Mouse (Mus musculus) MEL (cell line): ENCODE data around the gene Crim1. TPM values are rescaled to one million over a fixed set of nuclear protein-coding genes. Genes with fewer than 3 reads are reported as not detected.

Experiments used
- DNase-seq: peaks from one replicate; pipeline ENCODE4 v3.0.0; 2011; ENCODE audit warnings: low read depth, low spot score
- H3K27ac ChIP-seq: 2 replicates; pipeline ENCODE4 v1.5.1; 2012; ENCODE audit warnings: low read depth, mild to moderate bottlenecking, control low read depth, low read length, moderate library complexity; ENCODE audit not compliant: control insufficient read depth
- H3K27me3 ChIP-seq, 2 experiments: fragments of 150-350 bp in 1 of 2; sonication (generic) in 1 of 2; 2 replicates each; pipeline ENCODE4 v1.6.1; 2012; ENCODE audit warnings: low read length in 2 of 2, mild to moderate bottlenecking in 2 of 2, improper control_type of control experiment in 1 of 2, moderate library complexity in 1 of 2; ENCODE audit not compliant: insufficient read depth in 2 of 2, control insufficient read depth in 1 of 2
- H3K36me3 ChIP-seq, 2 experiments: 2 replicates each; pipeline ENCODE4 v1.6.1; 2012 to 2014; ENCODE audit warnings: low read length in 2 of 2, improper control_type of control experiment in 1 of 2, inconsistent platforms in 1 of 2, mild to moderate bottlenecking in 1 of 2; ENCODE audit not compliant: insufficient read depth in 2 of 2, control insufficient read depth in 1 of 2
- H3K4me1 ChIP-seq, 2 experiments: fragments of 150-350 bp in 1 of 2; sonication (generic) in 1 of 2; 2 replicates each; pipeline ENCODE4 v1.6.1; 2012; ENCODE audit warnings: low read length in 2 of 2, improper control_type of control experiment in 1 of 2, mild to moderate bottlenecking in 1 of 2; ENCODE audit not compliant: insufficient read depth in 2 of 2, control insufficient read depth in 1 of 2
- H3K4me3 ChIP-seq, 2 experiments: fragments of 150-350 bp in 1 of 2; sonication (generic) in 1 of 2; 2 replicates each; pipeline ENCODE4 v1.5.1; 2012; ENCODE audit warnings: low read depth in 2 of 2, low read length in 2 of 2, mild to moderate bottlenecking in 2 of 2, moderate library complexity in 2 of 2, control low read depth in 1 of 2, improper control_type of control experiment in 1 of 2; ENCODE audit not compliant: control insufficient read depth in 1 of 2, insufficient read depth in 1 of 2
- H3K79me2 ChIP-seq: 2 replicates; pipeline ENCODE4 v1.6.1; 2012; ENCODE audit warnings: mild to moderate bottlenecking, low read length, moderate library complexity; ENCODE audit not compliant: control insufficient read depth, poor library complexity, insufficient read depth
- H3K9ac ChIP-seq: 2 replicates; pipeline ENCODE4 v1.6.1; 2012; ENCODE audit warnings: low read depth, mild to moderate bottlenecking, control low read depth, low read length, moderate library complexity; ENCODE audit not compliant: control insufficient read depth, poor library complexity, severe bottlenecking
- H3K9me3 ChIP-seq: fragments of 150-350 bp; sonication (generic); replicated peaks from 2 replicates; pipeline ENCODE4 v1.6.1; 2012; ENCODE audit warnings: mild to moderate bottlenecking, low read length, improper control_type of control experiment, moderate library complexity; ENCODE audit not compliant: insufficient read depth
- CHD1 ChIP-seq: IDR thresholded peaks from 2 replicates; pipeline ENCODE4 v1.6.1; 2012; ENCODE audit warnings: low read depth, mild to moderate bottlenecking, inconsistent platforms, low read length, improper control_type of control experiment
- CHD2 ChIP-seq: IDR thresholded peaks from 2 replicates; pipeline ENCODE4 v1.6.1; 2011; ENCODE audit warnings: low read length, improper control_type of control experiment
- CTCF ChIP-seq, 3 experiments: IDR thresholded peaks in 2 of 3; conservative IDR thresholded peaks in 1 of 3; 2 replicates each; pipeline ENCODE4 v1.5.1; 2011 to 2012; ENCODE audit warnings: low read length in 3 of 3, low read depth in 2 of 3, mild to moderate bottlenecking in 2 of 3, improper control_type of control experiment in 1 of 3, inconsistent platforms in 1 of 3, mixed read lengths in 1 of 3, moderate library complexity in 1 of 3; ENCODE audit not compliant: control insufficient read depth in 1 of 3, insufficient read depth in 1 of 3, poor library complexity in 1 of 3, severe bottlenecking in 1 of 3
- EP300 ChIP-seq, 2 experiments: IDR thresholded peaks; 2 replicates each; pipeline ENCODE4 v1.6.1; 2011; ENCODE audit warnings: improper control_type of control experiment in 2 of 2, low read length in 2 of 2, low read depth in 1 of 2, mild to moderate bottlenecking in 1 of 2
- MAZ ChIP-seq: IDR thresholded peaks from 2 replicates; pipeline ENCODE4 v1.6.1; 2012; ENCODE audit warnings: low read depth, mild to moderate bottlenecking, inconsistent platforms, low read length, improper control_type of control experiment
- MEF2A ChIP-seq: IDR thresholded peaks from 2 replicates; pipeline ENCODE4 v1.6.1; 2014; ENCODE audit warnings: low read depth, mild to moderate bottlenecking, inconsistent platforms, low read length, improper control_type of control experiment; ENCODE audit not compliant: poor library complexity, insufficient replicate concordance, severe bottlenecking; ENCODE audit errors: extremely low read depth
- NELFE ChIP-seq: IDR thresholded peaks from 2 replicates; pipeline ENCODE4 v1.6.1; 2011; ENCODE audit warnings: low read depth, low read length, improper control_type of control experiment
- NRF1 ChIP-seq: IDR thresholded peaks from 2 replicates; pipeline ENCODE4 v1.6.1; 2014; ENCODE audit warnings: low read depth, mild to moderate bottlenecking, inconsistent platforms, low read length, improper control_type of control experiment, moderate library complexity; ENCODE audit not compliant: poor library complexity, insufficient read depth, severe bottlenecking
- RAD21 ChIP-seq: IDR thresholded peaks from 2 replicates; pipeline ENCODE4 v1.6.1; 2011; ENCODE audit warnings: mild to moderate bottlenecking, low read depth, low read length, improper control_type of control experiment
- TAL1 ChIP-seq: IDR thresholded peaks from 2 replicates; pipeline ENCODE4 v1.6.1; 2012; ENCODE audit warnings: mild to moderate bottlenecking, inconsistent platforms, low read length, moderate library complexity, mixed read lengths
- TBP ChIP-seq: IDR thresholded peaks from 2 replicates; pipeline ENCODE4 v1.8.0; 2011; ENCODE audit warnings: low read depth, low read length, improper control_type of control experiment
- TCF12 ChIP-seq: IDR thresholded peaks from 2 replicates; pipeline ENCODE4 v1.6.1; 2014; ENCODE audit warnings: low read depth, mild to moderate bottlenecking, inconsistent platforms, low read length, improper control_type of control experiment, moderate library complexity
- USF1 ChIP-seq: IDR thresholded peaks from 2 replicates; pipeline ENCODE4 v1.6.1; 2014; ENCODE audit warnings: low read depth, mild to moderate bottlenecking, inconsistent platforms, low read length, improper control_type of control experiment, moderate library complexity
- USF2 ChIP-seq, 2 experiments: IDR thresholded peaks; 2 replicates each; pipeline ENCODE4 v1.6.1; 2011 to 2012; ENCODE audit warnings: improper control_type of control experiment in 2 of 2, low read length in 2 of 2, borderline replicate concordance in 1 of 2, inconsistent platforms in 1 of 2, low read depth in 1 of 2, mild to moderate bottlenecking in 1 of 2; ENCODE audit not compliant: insufficient read depth in 1 of 2
- ZKSCAN1 ChIP-seq: IDR thresholded peaks from 2 replicates; pipeline ENCODE4 v1.6.1; 2012; ENCODE audit warnings: low read depth, mild to moderate bottlenecking, inconsistent platforms, low read length, improper control_type of control experiment, moderate library complexity
- ZNF384 ChIP-seq: IDR thresholded peaks from 2 replicates; pipeline ENCODE4 v1.6.1; 2012; ENCODE audit warnings: low read depth, mild to moderate bottlenecking, inconsistent platforms, low read length, improper control_type of control experiment
- polyA plus RNA-seq, 2 experiments: library from polyadenylated mRNA; stranded (reverse) in 1 of 2; unstranded in 1 of 2; fragments of >175 nt in 1 of 2; fragments of >200 nt in 1 of 2; gene quantifications; 2 replicates each; pipeline versions ENCODE4 v1.2.1 to v1.2.4; 2012; ENCODE audit warnings: low replicate concordance in 2 of 2, low read depth in 1 of 2; ENCODE audit not compliant: insufficient read length in 2 of 2, insufficient read depth in 1 of 2, missing spikeins in 1 of 2
- total RNA-seq: library from RNA; depleted of rRNA; stranded (reverse); fragments of 300-350 nt; gene quantifications from 2 replicates; pipeline ENCODE4 v1.2.3, GENCODE M21; 2012

Gene Crim1
- total and polyA plus RNA-seq, 3 experiments, result not detected

DNA sequence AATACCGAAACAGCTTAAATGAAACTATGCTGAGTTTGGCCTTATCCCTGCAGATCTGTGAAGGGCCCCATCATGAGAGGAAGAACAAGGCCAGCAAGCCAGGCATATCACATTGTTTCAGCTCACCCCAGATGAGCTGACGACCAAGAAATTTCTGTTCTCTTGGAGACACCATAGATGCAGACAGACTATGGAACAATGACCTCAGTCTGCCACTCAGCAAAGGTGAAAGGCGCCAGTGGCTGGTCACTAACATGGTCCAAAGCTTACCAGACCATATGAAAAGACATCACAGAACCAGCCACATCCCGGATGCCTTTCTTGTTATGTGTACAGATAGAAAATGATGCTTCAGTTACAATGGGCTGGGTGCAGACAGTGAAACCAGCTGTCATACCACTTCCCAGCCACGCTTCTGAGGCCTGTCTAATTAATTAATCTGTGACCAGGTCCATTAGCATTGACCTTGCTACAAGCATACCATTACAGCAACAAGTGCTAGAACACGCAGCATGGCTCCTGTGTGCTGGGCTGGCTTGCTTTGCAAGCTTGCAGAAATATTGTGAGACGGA, 125.8 kb downstream of the Crim1 start:
- no peak for DNase-seq
- no peak overlapping the region for H3K4me3 ChIP-seq
- H3K27me3 ChIP-seq, result no peaks in the 10 kb centered on the region
- no peak overlapping the region for H3K27ac ChIP-seq
- TF ChIP-seq EP300 (IDR thresholded peaks at IDR 0.05; ENCODE audit: low read depth in 1 of 2, low read length in 2 of 2) (no peak), USF1 (no peak), ZNF384 (no peak), RAD21 (no peak), CHD1 (no peak), CHD2 (no peak), TBP (no peak), TAL1 (no peak), USF2 (IDR thresholded peaks at IDR 0.05; ENCODE audit: borderline replicate concordance in 1 of 2, insufficient read depth in 1 of 2, low read depth in 1 of 2, low read length in 2 of 2) (no peak), CTCF (IDR thresholded peaks at IDR 0.05 in 2 of 3, conservative IDR thresholded peaks at IDR 0.05 in 1 of 3; ENCODE audit: control insufficient read depth in 1 of 3, insufficient read depth in 1 of 3, low read depth in 2 of 3, low read length in 3 of 3, poor library complexity in 1 of 3, severe bottlenecking in 1 of 3) (no peak), NRF1 (no peak), MEF2A (no peak), MAZ (no peak), ZKSCAN1 (no peak), TCF12 (no peak), NELFE (no peak)
- peaks cover 4 to 21% of the 10 kb centered on the region in 2 experiments; a peak in 3 of 4 replicates for H3K4me1 ChIP-seq
- H3K9me3 ChIP-seq, result no peaks in the 10 kb centered on the region
- peaks cover 0 to 14% of the 10 kb centered on the region in 2 experiments; a peak in 2 of 4 replicates for H3K36me3 ChIP-seq
- no peak overlapping the region for H3K9ac ChIP-seq
- H3K79me2 ChIP-seq, result no peaks in the 10 kb centered on the region

DNA sequence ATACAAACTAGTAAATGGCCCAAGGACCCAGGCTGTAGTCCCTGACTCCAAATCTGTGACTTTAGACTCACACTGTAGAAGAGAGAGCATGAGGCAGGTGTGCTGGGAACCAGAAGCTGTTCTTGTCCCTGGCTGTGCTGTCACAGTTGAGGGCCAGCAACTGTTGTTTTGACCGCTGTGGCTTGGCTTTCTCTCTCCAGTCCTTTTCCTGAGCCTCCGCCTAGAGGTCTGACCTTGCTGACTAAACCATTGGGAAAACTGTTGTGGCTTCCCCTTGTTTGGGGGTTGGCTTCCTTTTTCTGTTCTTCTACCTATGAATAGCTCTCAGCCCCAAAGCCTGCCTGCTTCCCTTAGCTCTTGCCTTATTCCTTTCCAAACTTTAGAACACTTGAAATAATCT, 126.3 kb downstream of the Crim1 start:
- H3K27ac ChIP-seq, result no peak overlapping the region
- DNase-seq, result no peak
- TF ChIP-seq TBP (no peak), TAL1 (no peak), TCF12 (no peak), CHD2 (no peak)
- TF ChIP-seq, all 39 proteins: peak for 0
- no peak overlapping the region for H3K9ac ChIP-seq
- no peak overlapping the region for H3K4me3 ChIP-seq
- H3K9me3 ChIP-seq, result no peaks in the 10 kb centered on the region
- H3K27me3 ChIP-seq, result no peaks in the 10 kb centered on the region
- peaks cover 0 to 15% of the 10 kb centered on the region in 2 experiments; a peak in 2 of 4 replicates for H3K36me3 ChIP-seq
- peaks cover 5 to 21% of the 10 kb centered on the region in 2 experiments; a peak in 3 of 4 replicates for H3K4me1 ChIP-seq
- H3K79me2 ChIP-seq, result no peaks in the 10 kb centered on the region
